Mouse (Mus musculus): ENCODE results near the gene Tssc4. TPM values are rescaled to one million over a fixed set of nuclear protein-coding genes. Genes with fewer than 3 reads are reported as not detected.
A peak's percentile ranks its signal among the peaks of the same experiment; 100 is the strongest.

Gene Tssc4
- polyA plus RNA-seq, 1 experiment, result 38.8 TPM

DNA sequence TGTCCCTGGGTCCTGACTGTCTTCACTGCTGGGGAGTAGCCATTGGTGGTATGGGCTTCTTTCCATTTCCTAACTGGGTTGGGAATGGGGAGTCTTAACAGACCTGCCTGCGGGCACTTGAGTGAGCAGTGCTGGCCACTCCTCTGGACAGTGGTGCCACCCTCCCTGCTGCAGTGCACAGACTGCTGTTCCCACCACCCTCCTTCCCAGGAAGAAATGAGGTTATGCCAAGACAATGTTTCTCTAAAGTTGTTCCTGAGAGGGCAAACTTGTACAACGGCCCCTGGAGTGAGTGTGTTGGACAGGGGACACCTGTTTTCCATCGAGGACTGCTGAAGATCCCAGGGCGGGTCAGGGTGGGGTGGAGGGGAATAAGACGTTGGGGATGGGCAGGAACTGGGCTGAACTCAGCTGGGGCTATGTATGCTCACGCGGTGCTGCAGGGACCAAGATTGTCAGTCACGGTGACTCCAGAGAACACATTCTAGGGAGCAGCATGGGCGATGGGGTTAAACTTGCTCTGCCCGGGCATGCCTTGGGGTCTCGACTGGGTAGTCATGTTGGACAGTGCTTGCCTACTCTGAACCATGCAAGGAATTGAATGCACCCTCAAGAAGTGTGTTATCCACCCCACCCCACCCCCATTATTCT, 15.0 kb upstream of the Tssc4 start:
- Histone ChIP-seq H3K4me1 (ENCODE audit: control insufficient read depth, insufficient read depth, low read length) (peaks cover 7% of the 10 kb centered on the region), H3K27ac (ENCODE audit: insufficient read depth, low read length) (peak overlapping the region; percentile 63)
- TF ChIP-seq POLR2A (IDR thresholded peaks at IDR 0.05; ENCODE audit: low read depth, low read length) (no peak; the same call in none of the 2 replicates), CTCF (IDR thresholded peaks at IDR 0.05; ENCODE audit: borderline replicate concordance, insufficient read depth, low read length) (no peak)

DNA sequence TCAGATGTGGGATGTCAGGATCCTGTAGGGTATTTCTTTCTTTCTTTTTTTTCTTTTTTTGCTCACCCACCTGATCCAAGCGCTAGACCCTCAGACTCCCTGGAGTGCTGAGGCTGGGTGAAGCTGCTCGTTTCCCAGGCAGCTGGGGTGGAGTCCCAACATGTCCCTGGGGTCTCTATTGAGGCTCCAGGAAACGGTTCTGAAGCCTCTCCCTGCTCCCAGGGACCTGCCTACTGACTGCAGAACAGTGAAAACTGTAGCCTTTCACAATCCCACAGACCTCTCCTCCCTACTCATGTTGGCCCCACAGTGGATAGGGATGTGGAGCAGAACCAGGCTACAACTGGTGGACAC, 14.5 kb upstream of the Tssc4 start:
- Histone ChIP-seq H3K4me3 (ENCODE audit: insufficient read depth, low read length) (peak overlapping the region; percentile 91), H3K27ac (ENCODE audit: insufficient read depth, low read length) (peak overlapping the region; percentile 63), H3K4me1 (ENCODE audit: control insufficient read depth, insufficient read depth, low read length) (peaks cover 7% of the 10 kb centered on the region)
- TF ChIP-seq CTCF (IDR thresholded peaks at IDR 0.05; ENCODE audit: borderline replicate concordance, insufficient read depth, low read length) (no peak), POLR2A (IDR thresholded peaks at IDR 0.05; ENCODE audit: low read depth, low read length) (no peak)

More for the DNA sequence above, 15.0 kb upstream of the Tssc4 start:
- peak overlapping the region; percentile 91 for H3K4me3 ChIP-seq (ENCODE audit: insufficient read depth, low read length)

DNA sequence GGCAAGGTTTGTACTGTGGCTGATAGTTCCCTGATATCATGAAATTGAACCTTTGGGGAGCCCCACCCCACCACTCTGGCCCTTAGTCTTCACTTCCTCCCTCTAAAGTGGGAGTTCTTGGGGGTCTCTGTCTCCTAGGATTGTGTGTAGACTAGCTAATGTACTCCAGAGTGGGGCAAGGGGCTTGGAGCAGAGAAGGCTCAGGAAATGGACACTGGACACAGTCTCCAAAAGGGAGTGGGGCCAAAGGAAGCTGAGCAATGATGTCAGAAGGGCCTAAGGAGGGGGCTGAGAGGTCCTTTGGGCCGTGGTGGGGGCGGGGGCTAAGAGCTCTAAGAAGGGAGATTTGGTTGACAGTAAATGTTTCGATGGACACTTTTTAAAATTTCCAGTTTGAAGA, 14.0 kb upstream of the Tssc4 start:
- Histone ChIP-seq H3K27ac (ENCODE audit: insufficient read depth, low read length) (peak overlapping the region; percentile 63; the same call in 1 of the 2 replicates), H3K4me1 (ENCODE audit: control insufficient read depth, insufficient read depth, low read length) (peaks cover 7% of the 10 kb centered on the region), H3K4me3 (ENCODE audit: insufficient read depth, low read length) (peak overlapping the region; percentile 91)
- TF ChIP-seq CTCF (IDR thresholded peaks at IDR 0.05; ENCODE audit: borderline replicate concordance, insufficient read depth, low read length), result no peak
- TF ChIP-seq POLR2A (IDR thresholded peaks at IDR 0.05; ENCODE audit: low read depth, low read length), result no peak; the same call in 1 of the 2 replicates

DNA sequence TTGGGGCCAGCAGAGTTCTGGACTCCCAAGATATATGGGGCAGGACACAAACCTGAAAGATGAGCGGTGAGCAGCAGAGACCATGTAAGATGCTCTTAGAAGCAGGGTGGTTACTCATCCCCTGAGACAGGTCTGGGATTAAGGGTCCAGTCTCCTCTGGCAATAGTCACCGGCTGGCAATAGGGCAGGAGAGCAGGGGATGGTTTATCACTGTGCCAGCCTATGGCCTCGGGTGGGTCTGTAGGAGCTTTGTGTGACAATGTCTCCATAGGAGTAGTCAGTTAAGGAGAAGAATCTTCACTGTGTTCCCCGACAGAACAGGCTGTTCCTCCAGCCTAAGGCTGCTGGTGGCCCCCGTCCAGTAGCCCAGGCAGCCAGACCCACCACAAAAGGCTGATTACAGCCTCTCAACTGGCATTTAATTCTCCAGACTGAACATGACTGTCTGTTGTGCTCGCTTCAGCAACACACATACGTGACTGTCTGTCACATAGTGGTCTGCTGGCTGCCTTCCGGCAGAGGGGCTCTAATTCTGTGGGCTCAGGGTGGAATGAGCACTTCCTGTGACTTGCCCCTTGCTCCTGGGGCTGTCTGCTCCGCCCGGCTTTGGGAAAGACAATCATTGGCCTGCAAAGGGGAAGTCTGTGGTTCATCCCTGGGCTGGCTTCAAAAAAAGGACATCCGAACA, 13.4 kb upstream of the Tssc4 start:
- H3K4me3 ChIP-seq (ENCODE audit: insufficient read depth, low read length), result peak overlapping the region; percentile 91
- TF ChIP-seq CTCF (IDR thresholded peaks at IDR 0.05; ENCODE audit: borderline replicate concordance, insufficient read depth, low read length) (no peak), POLR2A (IDR thresholded peaks at IDR 0.05; ENCODE audit: low read depth, low read length) (no peak)
- H3K4me1 ChIP-seq (ENCODE audit: control insufficient read depth, insufficient read depth, low read length), result peaks cover 8% of the 10 kb centered on the region
- no peak overlapping the region for H3K27ac ChIP-seq (ENCODE audit: insufficient read depth, low read length)

DNA sequence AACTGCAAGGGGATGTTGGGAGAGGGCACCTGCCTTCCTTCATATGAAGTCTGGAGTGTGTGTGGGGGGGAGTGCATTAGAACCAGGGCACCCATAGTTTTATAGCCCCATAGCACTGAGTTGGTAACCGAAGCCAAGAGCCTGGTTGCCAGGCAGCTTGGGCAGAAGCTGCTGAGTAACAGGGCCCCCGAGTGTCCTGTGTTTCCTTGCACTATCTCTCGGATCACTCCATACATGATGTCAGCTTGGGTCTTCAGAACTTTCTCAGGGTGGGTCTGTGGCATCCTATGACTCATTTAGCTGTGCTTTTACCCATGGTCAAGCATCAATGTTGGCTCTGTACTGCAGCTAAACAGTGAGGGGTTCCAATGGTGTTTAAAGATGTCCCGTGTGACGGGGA, 12.0 kb upstream of the Tssc4 start:
- Histone ChIP-seq H3K27ac (ENCODE audit: insufficient read depth, low read length) (no peak overlapping the region), H3K4me1 (ENCODE audit: control insufficient read depth, insufficient read depth, low read length) (peaks cover 10% of the 10 kb centered on the region), H3K4me3 (ENCODE audit: insufficient read depth, low read length) (no peak overlapping the region)
- no peak for TF ChIP-seq POLR2A (IDR thresholded peaks at IDR 0.05; ENCODE audit: low read depth, low read length)
- no peak for TF ChIP-seq CTCF (IDR thresholded peaks at IDR 0.05; ENCODE audit: borderline replicate concordance, insufficient read depth, low read length)

DNA sequence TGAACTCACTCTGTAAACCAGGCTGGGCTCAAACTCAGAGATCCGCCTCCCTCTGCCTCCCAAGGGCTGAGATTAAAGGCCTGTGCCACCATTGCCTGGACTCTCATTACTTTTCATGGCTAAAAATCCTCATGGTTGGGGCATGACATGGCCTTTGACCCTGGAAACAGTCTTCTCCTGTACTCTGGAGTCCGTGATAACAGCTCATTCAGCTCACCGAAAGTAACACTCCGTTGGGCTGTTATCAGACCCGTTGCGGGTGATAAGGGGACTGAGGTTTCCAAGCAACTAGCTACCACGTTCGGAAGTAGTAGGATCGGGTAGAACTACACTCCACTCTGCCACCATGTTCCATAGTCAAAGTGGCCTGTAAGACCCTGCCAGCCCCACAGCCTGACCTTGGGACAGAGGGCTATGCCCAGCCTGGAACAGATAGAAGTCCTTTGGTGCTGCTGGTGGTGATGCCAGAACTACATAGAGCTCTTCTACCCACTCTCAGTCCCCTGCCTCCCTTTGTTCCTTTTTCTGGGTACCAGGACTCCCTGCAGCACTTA, 11.3 kb upstream of the Tssc4 start:
- Histone ChIP-seq H3K27ac (ENCODE audit: insufficient read depth, low read length) (0 out of 2 replicates have a peak overlapping the region, but pooled peaks have one; percentile 3), H3K4me3 (ENCODE audit: insufficient read depth, low read length) (no peak overlapping the region), H3K4me1 (ENCODE audit: control insufficient read depth, insufficient read depth, low read length) (peaks cover 13% of the 10 kb centered on the region)
- TF ChIP-seq POLR2A (IDR thresholded peaks at IDR 0.05; ENCODE audit: low read depth, low read length) (no peak), CTCF (IDR thresholded peaks at IDR 0.05; ENCODE audit: borderline replicate concordance, insufficient read depth, low read length) (no peak)

DNA sequence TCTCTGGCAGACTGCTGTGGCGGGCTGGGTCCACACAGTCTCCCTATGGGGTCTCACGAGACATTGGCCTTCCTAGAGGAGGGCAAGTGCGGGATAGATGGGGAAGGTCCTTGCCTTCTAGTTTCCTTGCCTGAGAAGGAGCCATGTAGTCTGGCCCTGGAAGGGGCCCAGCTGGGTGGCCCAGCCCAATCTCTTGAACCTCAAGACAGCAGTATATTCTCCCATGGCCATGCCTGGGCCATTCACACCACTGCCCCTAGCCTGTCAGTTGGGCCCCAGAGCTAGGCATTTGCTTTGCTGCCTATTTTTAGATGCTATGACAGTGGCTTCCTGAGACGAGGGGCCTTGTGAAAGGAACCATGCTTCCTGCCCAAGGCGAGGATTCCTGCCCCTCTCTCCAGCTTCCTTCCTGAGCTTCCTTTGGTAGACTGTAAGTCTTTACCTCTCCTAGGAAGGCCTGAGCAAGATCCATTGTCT, 10.8 kb upstream of the Tssc4 start:
- TF ChIP-seq POLR2A (IDR thresholded peaks at IDR 0.05; ENCODE audit: low read depth, low read length) (no peak), CTCF (IDR thresholded peaks at IDR 0.05; ENCODE audit: borderline replicate concordance, insufficient read depth, low read length) (no peak)
- Histone ChIP-seq H3K27ac (ENCODE audit: insufficient read depth, low read length) (peak overlapping the region; percentile 3; the same call in 1 of the 2 replicates), H3K4me3 (ENCODE audit: insufficient read depth, low read length) (no peak overlapping the region), H3K4me1 (ENCODE audit: control insufficient read depth, insufficient read depth, low read length) (peaks cover 13% of the 10 kb centered on the region)

DNA sequence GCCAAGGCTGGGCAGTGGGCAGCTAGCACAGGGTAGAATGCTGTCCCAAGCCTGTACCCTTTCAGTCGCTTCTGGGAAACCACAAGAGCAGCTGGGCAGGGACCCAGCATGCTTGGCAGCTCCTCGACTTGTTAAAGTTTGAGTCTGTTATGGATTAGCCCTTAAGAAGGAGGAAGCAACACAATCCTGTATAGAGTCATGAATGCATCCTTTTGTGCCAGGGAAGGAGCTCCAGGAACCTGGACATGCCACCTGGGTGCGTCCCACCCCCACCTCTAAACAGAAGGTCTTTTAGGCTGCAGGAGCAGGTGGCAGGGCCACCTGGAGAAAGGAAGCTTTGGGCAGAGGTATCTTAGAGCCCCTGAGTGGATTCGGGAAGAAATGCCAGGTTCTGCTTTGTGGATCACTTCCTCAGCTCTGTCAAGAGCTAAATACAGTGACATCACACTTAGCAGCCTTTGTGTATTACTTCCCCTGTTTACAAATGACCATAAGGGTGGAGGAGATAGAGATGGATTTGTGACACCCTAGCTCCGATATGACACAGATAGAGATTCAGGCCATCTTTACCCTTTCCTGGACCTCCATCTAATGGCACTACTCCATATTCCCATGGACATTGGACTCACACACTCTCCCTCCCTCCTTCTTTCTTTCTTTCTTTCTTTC, 9.7 kb upstream of the Tssc4 start:
- peak overlapping the region; percentile 4; the same call in 1 of the 2 replicates for H3K27ac ChIP-seq (ENCODE audit: insufficient read depth, low read length)

DNA sequence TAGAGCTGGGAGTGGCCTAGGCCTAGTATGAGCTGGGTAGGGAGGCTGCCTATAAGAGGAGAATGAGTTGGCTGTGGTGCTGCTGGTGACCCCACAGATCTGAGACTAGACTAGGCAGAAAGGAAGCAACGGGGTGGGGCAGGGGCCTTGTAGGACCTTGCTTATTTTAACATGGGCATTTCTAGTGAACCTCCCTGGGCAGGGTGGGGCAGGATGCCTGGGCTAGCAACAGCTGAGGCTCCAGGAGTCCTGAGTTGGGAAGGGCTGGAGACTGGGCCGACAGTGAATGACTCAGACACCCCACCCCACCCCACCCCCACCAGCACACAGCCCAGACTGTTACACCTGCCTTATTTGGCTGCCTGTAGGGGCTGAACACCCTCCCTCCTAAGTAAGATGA, 6.3 kb upstream of the Tssc4 start:
- peaks cover 6% of the 10 kb centered on the region for H3K4me1 ChIP-seq (ENCODE audit: control insufficient read depth, insufficient read depth, low read length)
- no peak for TF ChIP-seq POLR2A (IDR thresholded peaks at IDR 0.05; ENCODE audit: low read depth, low read length)
- no peak overlapping the region for H3K4me3 ChIP-seq (ENCODE audit: insufficient read depth, low read length)
- H3K27ac ChIP-seq (ENCODE audit: insufficient read depth, low read length), result peak overlapping the region; percentile 36

More for the DNA sequence above, 9.7 kb upstream of the Tssc4 start:
- peaks cover 13% of the 10 kb centered on the region for H3K4me1 ChIP-seq (ENCODE audit: control insufficient read depth, insufficient read depth, low read length)
- H3K4me3 ChIP-seq (ENCODE audit: insufficient read depth, low read length), result no peak overlapping the region
- TF ChIP-seq CTCF (IDR thresholded peaks at IDR 0.05; ENCODE audit: borderline replicate concordance, insufficient read depth, low read length) (no peak), POLR2A (IDR thresholded peaks at IDR 0.05; ENCODE audit: low read depth, low read length) (no peak)
